Mouse (Mus musculus): ENCODE data around the gene Pard3b. TPM values are rescaled to one million over a fixed set of nuclear protein-coding genes. Genes with fewer than 3 reads are reported as not detected.
A peak's percentile ranks its signal among the peaks of the same experiment; 100 is the strongest.

The Pard3b gene
- total RNA-seq, 2 experiments from 2014 or later = 20.2 to 22.2 TPM

DNA sequence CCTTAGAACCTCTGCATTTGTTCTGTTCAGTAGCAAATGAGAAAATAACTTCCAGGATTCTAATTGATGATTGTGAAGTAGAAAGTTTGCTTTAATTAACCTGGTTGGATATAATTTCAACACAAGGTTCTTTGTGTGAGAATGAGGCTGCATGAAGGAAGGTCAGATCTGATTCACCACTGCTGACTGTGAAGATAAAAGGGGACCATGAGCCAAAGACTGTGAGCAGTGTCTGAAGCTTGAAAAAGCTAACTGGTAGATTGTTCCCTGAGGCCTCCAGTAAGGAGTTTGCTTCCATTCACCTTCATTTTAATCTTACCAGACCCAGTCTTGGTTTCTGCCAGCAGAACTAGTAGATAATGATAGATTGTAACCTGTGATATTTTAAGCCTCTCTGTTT lies 108.9 kb downstream of the Pard3b start:
- DNase-seq (ENCODE audit: low spot score in 2 of 2) = no peak

DNA sequence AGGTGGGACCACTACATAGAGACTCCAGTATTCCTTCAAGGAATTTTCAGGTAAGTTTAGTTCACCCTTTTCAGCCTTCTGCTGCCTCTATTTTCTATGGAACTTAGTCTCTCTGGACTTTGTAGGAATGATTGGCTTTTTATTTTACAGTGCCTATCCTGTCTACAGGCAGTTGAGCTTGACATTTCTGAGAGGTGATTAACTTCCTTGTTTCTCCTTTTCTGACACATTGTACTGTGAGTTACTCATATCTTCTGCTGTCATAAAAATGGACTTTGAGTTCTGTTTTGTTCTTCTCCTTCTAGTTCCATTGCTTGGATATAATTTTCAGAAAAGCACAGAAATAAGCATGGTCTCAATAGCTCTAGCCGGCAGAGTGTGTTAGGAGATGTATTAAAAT lies 112.4 kb downstream of the Pard3b start:
- DNase-seq (ENCODE audit: low spot score in 2 of 2) = no peak

DNA sequence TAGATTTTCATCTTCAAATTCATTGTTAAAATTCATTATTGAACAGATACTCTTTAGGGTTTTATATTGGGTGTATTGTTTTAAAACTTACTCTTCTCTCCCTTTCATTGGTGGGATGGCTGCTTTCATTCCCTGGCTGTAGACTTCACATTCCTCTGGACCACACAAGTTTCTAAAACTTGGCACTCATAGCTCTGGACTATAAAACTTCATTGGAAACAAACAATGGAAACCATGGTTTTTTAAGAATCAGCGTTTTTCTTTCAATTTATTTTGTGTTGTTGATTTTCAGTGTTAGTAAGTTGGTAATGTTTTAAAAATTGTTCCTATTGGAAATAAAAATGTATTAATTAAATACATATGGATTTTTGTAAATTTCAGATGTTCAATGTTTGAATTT lies 118.1 kb downstream of the Pard3b start:
- DNase-seq (ENCODE audit: low spot score in 2 of 2) = no peak

DNA sequence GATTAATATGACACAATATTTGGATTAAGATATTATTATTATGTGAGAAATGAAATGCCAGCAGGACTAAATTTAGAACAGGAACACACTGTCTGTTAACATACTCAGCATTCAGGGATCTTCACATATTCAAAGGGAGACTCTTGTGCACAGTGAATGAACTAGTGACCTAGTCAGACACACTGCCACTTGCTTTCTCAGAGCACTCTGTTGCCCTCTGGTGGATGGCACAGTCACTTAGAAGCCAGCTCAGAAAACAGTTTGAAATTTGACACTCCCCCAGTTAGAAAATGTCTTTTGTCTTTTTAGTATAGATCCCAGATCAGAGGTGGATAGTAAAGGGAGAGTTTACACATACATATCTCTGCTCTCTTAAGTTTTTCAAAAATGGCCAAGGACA lies 132.6 kb downstream of the Pard3b start:
- DNase-seq (ENCODE audit: low spot score in 2 of 2) = peak in 1 of 2 experiments; percentile 38

DNA sequence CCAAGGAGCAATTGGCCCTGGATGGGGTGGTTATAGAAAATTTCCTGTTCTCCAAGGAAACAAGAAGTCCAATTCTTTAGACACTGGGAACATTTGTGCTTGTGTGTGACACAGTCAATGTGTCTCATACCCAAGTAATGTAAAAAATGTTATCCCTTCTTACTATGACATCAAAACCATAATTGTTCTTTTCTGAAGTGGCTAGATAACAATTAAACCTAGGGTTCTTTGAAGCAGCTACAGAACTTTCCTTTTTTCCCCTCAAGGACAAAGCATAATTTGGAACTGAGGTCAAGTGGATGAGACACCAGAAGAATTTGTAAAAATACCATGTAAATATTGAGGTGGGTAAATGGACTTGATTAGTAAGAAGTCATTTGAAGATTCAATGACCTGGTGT lies 140.1 kb downstream of the Pard3b start:
- no peak for DNase-seq (ENCODE audit: low spot score in 2 of 2)

DNA sequence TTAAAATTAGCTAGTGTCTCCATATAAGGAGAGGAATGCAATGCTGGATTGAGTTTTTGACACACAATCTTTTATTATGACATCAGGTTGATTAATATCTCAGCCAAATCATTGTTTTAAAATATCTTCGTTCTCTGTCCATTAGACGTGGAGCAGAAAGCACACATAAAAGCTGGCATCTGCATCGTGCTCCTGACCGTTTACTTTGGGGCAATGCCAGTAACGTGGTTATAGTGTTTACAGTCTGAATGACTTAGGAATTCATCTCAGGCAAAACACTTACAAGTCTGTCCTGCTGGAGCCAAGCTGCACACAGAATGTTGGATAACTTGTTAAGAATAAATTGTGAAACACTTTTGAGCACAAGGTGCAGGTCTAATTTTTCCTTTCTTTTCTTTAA lies 141.3 kb downstream of the Pard3b start:
- no peak for DNase-seq (ENCODE audit: low spot score in 2 of 2)

DNA sequence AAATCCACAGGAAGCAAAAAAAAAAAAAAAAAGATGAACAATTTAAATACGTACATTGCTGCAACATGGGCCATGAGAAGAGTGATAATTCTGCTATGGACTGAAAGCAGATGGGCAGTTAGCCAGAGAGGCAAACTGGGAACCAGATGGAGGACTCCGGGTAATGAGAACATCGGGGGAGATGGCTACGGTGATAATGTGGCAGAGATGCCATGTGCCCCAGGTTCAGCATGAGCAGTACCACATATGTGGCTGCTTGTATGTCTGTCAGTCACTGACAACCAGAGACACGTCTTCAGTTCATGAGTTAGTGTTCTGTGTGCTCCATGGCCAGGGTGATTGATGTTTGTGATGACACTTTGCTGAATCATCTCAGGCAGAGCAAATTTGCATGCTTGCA lies 157.7 kb downstream of the Pard3b start:
- no peak for DNase-seq (ENCODE audit: low spot score in 2 of 2)

DNA sequence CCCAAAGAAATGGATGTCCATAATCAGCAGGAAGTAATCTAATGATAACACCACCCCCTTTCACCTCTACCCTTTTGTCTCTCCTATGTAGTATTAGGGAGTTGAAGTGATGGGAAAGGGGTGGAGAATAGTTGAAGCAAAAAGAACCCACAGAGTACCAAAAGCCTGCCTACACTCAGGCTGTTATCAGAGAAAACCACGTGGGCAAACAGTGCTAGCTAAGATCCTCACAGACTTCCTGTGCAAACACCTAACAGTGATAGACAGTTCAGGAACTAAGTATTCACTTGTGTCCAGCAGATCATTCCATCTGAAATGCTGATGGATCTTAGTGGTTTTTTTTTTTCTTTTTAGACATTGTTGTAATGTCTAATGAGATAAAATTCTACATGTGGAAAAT lies 181.6 kb downstream of the Pard3b start:
- DNase-seq (ENCODE audit: low spot score in 2 of 2) = no peak

DNA sequence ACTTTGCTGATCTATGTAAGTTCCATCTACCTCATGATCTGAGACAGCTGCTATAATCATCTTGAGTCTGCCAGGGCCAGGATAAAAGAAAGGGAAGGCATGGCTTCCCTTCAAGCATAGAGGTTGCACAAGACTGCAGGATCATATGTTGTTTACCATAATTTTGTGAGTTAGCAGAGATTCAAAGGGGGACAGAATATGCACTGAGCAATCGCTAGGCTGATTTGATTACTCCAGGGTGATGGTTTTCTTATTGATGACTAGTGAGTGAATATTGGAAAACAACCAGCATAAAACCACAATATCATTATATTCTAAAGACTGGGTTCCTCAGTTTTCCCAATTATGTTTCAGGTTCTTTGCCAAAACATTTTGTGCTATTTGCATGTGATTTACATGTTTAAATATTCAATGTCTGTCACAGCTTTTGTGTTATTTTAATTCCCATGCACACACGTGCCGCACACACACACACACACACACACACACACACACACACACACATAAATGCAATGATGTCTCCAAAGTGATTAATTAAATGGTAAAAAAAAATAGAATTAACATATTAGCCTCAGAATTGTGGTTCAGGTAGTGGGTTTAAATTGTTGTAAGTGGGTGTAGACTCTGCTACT lies 187.1 kb downstream of the Pard3b start:
- no peak for DNase-seq (ENCODE audit: low spot score in 2 of 2)

DNA sequence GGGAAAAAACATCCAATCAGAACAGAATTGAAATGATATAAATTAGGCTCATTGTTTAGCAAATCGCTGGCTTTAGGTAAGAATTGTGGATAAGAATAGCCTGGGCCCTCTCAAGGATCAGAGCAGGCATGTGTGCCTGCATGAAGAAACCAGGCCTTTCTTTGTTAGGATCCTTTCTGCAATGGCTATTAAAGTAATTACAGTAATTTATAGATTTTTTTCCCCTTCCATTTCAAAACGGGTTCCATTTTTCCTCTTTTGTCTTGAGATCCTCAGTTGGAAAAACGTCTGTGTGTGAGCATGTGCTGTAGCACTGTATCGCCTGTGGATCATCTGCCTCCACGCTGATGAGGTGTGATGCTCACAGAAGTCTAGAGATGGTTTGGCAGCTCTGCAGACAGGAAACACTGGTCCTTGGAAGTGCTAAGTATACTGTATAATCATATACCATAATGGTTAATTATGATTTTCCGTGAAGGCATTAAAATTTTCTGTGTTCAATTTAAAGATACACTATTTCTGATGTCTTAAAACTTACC lies 198.5 kb downstream of the Pard3b start:
- DNase-seq (ENCODE audit: low spot score in 2 of 2) = no peak

DNA sequence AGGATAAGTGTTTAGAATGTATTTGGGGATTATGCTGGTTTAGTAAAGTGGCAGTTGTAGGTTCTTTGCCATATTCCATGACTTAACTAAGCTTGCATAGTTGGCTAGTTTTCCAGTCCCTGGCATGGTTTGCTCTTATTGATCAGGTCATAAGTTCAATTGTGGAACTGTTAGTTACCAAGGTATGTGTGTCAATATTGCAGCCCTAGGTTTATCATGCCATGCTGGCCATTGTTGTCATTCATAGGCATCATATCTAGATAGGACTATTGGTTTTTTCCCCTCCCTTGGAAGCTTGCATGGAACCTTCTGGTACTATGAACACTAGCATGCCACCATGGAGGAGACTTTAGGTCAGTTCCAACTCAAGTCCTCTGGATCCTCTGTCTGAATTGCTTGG lies 208.0 kb downstream of the Pard3b start:
- no peak for DNase-seq (ENCODE audit: low spot score in 2 of 2)

DNA sequence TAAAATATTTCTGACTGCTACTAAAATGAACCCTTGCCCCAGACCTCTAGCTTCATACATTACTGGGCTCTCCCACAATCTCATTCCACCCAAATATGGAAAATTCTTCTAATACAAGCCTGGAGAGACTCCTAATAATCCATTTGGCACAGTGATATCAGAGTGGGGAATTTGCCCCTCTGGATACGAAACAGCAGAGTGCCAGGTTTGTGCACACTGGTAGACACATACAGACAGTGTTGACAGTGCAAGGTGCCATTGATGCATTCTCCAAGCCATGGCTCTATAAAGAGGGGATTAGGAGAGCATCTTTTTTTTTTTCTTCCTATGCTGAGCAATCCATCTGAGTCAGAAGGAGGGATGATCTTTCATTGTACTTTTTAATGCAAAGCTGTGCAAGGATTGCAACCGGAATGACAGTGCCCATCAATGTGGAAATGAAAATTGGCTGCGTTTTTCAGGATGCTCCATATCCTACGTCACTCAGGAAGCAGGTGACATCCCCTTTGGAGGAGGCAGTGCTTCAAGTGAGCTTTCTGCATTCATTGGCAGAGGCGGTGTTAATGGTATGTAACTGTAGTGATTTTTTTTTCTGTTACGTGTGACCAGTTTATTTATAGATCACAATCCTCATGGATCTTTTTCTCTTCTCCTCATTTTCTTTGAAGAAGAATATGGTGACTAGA lies 210.5 kb downstream of the Pard3b start:
- DNase-seq (ENCODE audit: low spot score in 2 of 2) = no peak

DNA sequence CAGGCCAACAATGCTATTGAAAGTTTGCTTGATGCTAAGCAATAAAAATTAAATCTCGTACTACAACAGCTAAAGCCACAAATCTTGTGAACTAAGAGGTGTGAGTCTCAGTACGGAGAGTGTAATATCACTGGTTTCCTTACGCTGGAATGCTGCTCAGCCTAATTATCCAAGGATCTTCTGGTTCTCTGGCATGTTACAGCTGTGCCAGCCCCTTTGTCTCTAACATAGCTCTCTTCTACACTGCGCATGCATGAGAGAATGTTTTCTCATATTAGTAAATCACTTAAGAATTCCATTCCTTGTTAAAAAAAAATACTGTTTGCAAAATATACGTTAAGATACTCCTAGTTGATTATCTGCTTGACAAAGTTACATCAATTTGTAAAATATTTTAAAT lies 211.8 kb downstream of the Pard3b start:
- DNase-seq (ENCODE audit: low spot score in 2 of 2) = no peak

DNA sequence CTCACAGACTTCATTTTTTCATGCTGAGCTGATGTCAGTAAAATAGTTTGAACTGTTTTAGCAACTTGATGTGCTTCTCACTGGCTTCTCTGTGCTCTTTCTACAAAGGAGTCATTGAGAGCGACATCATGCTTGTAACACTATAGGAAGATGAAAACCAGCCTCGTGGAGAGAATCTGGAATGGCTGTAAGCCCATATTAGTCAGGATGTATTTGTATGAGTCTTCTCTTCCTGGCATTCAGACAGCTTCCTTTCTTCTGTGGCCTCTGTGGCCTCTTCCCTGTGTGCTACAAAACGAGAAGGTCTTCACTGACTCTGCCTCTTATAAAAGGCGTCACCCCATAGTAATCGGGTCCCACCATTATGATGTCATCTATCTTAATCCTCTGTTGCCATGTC lies 212.6 kb downstream of the Pard3b start:
- DNase-seq (ENCODE audit: low spot score in 2 of 2) = no peak

DNA sequence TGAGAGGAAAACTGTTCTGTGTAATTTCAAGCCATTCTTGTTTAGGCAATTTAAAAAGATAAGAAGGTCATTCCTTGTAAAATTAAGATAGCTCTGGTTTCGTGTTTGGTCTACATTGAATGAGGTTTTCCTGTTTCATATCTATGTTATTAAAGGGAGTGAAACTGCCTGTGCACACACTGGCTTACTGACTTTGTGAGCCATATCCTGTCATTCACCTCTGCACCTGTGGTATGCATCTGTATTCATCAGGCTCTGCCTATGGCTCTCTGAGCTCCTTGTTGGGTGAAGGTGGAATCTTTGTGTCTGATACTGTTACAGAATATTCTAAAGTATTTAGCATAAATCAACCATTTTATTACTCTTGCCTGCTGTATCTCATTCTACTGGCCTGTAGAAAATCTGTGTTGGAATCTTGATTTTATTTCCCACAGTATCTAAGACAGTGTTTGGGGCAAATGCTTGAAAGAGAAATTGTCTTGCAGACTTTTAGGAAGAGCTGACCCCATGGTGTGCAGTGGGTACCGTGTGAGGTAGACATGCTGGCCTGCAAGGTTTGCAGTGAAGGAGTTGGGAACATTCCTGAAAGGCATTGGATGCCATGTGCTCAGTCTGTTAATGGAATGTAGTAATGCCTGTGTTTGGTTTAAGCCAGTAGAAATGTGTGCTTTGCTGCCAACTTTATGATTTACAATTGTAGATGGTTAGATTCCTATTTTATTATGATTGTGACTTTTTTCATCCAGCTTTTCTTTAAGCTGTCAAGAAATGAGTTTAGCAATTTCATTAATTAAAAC lies 228.9 kb downstream of the Pard3b start:
- no peak for DNase-seq (ENCODE audit: low spot score in 2 of 2)

DNA sequence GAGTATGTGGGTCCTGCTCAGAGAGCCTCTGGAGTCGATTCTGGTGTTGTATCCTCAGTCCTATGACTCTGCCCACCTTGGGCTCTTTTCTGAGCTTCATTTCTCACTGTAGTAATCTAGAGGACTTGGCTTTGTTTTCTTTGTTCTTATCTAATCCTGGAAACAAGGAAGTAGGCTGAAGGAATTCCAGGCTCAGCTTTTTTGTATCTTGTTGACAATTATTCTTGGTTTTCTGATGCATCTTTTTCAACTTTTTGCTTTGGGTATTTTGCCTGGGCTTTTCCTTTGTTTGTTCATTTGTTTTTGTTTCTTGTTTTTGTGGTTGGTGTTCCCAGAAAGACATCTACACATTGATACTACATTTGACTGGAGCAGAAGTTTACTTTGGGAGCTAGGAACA lies 236.3 kb downstream of the Pard3b start:
- DNase-seq (ENCODE audit: low spot score in 2 of 2) = no peak

DNA sequence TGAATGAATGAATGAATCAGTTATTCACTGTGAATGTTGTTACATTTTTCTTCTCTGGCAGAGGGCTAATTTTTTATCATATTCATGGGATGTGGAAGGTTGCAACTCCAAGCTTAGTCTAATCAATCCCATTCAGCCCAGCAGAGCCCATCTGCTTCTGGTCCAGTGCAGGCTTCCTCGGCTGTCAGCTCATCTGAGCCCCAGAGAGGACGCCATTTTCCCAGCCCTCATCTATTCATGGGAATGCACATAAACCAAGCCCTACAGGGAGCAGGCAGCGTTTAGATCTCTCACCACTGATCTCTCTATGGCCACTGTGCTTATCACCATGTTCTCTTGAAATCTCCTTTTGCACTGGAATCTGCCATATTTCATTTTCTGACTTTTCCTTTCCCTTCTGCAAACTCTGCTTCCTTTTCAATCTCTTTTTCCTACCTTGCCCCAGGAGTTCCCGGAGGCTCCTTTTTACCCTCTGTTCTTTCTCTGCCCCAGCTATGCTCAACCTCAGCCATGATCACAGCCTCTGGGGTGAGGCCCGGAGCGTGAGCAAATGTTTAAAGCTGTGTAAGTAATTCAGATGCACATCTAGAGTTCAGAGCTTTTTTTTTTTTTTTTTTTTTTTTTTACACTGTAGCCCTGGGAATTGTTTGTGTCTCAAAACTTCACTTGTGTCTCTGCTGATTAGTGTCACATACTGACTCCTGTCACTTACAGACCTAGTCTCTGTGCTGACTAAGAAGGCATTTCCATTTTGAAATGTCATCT lies 241.3 kb downstream of the Pard3b start:
- no peak for DNase-seq (ENCODE audit: low spot score in 2 of 2)

DNA sequence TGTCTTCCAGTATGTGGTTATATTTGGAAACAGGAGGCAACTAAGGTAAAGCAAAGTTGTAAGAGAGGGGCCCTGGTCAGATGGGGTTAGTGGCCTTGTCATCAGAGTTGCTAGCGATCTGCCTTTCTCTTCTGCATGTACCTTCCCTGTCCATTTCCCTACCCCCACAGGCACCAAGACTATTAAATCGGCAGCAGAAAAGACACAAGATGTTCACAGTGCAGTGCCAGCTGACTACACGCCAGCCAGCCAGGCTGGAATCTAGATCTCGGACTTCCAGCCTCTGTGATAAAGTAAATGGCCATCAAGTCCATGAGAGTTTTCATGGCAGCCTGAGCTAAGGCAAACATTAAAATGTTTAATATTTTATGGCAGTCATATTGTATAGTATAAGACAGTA lies 257.4 kb downstream of the Pard3b start:
- DNase-seq (ENCODE audit: low spot score in 2 of 2) = no peak

DNA sequence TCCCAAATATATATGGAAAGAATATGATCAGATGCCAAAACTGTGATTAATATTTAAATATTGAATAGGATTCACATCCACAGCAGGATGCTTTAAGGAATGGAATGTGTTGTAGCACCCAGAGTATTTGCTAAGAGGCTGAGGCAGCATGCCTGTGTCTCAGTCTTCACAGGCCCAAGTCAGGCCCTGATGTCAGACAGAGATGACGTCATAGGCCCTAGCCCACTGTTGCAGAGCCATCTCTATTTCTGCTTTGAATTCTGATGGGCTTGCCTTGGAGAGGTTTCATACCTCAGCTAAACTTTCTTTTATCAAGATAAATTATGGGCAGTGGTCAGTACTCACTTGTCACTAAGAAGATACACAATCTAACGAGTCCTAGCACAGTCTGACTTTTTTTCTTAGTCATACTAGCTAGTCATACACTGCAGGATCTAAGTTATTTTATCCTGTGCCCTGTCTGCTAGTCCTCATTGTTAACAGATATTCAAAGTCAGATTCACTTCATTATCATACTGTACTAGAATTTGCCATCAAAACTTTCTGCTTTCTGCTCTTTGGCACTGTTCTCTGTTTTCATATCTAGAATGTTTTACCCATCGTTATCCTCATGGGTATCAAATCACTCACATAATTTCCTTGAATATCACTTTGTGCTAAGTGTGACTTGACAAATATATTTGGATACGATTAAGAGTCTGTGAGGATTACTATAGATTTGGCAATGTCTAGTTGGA lies 264.8 kb downstream of the Pard3b start:
- no peak for DNase-seq (ENCODE audit: low spot score in 2 of 2)

DNA sequence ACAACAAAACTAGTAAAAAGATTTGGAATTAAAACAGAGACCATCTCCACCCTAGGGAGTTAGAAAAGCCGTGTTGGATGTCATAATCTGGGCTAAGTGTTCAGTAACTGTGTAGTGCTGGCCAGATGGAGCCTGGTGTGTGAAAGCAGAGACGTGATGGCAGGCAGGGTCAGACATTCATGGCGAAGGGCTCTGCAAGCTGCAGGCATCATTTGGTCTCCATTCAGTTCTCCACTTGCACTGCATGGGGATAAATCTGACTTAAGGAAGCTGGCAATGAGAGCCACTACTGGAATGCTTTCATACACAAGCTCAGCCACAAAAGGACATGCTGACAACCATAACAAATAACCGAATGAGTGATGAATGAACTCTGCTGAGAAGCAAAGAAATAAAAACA lies 265.4 kb downstream of the Pard3b start:
- no peak for DNase-seq (ENCODE audit: low spot score in 2 of 2)

DNA sequence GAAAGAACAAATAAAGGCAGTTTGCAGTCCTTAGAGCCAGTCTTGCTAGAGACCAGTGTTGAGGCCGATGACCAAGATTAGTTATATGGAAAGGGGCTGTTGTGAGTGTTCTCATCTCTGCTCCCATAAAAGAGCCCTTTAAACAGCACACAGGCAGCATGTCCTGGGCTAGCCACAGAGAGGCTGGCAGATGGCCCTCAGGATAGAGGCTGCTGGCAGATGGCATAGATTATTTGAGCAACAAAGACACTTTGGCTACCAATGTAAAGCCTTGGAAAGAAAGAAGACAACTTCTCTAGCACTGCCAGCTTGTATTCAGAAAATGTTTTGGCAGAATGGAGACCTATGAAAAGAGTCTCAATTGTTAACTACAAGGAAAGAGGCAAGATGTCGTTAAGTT lies 274.3 kb downstream of the Pard3b start:
- no peak for DNase-seq (ENCODE audit: low spot score in 2 of 2)

Data from adrenal gland, postnatal 4 days (tissue).